Mouse (Mus musculus): ENCODE data around the gene Qsox2. TPM values are rescaled to one million over a fixed set of nuclear protein-coding genes. Genes with fewer than 3 reads are reported as not detected.

Gene Qsox2
- polyA plus RNA-seq, 1 experiment from 2014 or later = 13.8 TPM

GRCm38 (mm10) chr2:26252514-26253206, 15.3 kb upstream of the Qsox2 start:
- Histone ChIP-seq H3K4me1 (replicated peaks) (no peaks in the 10 kb centered on the region), H3K36me3 (no peaks in the 10 kb centered on the region), H3K27me3 (no peaks in the 10 kb centered on the region), H3K4me3 (no peak overlapping the region), H3K9me3 (no peaks in the 10 kb centered on the region), H3K4me2 (no peak overlapping the region), H3K27ac (replicated peaks) (no peak overlapping the region), H3K9ac (no peak overlapping the region)
- no peak for ATAC-seq (ENCODE audit: low read depth)
- 59% methylated on average over 8 of the region's 8 CpGs for WGBS

GRCm38 (mm10) chr2:26247531-26247930, 10.2 kb upstream of the Qsox2 start:
- H3K27ac ChIP-seq (replicated peaks) = no peak overlapping the region
- H3K4me2 ChIP-seq = no peak overlapping the region
- no peaks in the 10 kb centered on the region for H3K27me3 ChIP-seq
- H3K36me3 ChIP-seq = no peaks in the 10 kb centered on the region
- no peak for ATAC-seq (ENCODE audit: low read depth)
- WGBS = 83% methylated on average over 3 of the region's 3 CpGs
- H3K4me1 ChIP-seq (replicated peaks) = no peaks in the 10 kb centered on the region
- no peak overlapping the region for H3K9ac ChIP-seq
- H3K4me3 ChIP-seq = no peak overlapping the region
- H3K9me3 ChIP-seq = no peaks in the 10 kb centered on the region

GRCm38 (mm10) chr2:26240841-26241240, 3.5 kb upstream of the Qsox2 start:
- Histone ChIP-seq H3K9ac (no peak overlapping the region), H3K4me3 (no peak overlapping the region), H3K4me1 (replicated peaks) (peaks cover 28% of the 10 kb centered on the region), H3K36me3 (no peaks in the 10 kb centered on the region), H3K4me2 (no peak overlapping the region), H3K27ac (replicated peaks) (0 out of 2 replicates have a peak overlapping the region, but pooled peaks have one; percentile 13), H3K9me3 (no peaks in the 10 kb centered on the region), H3K27me3 (no peaks in the 10 kb centered on the region)
- ATAC-seq (ENCODE audit: low read depth) = no peak
- WGBS = 33% methylated on average over 3 of the region's 3 CpGs

GRCm38 (mm10) chr2:26240330-26240729, 3.0 kb upstream of the Qsox2 start:
- H3K27me3 ChIP-seq = no peaks in the 10 kb centered on the region
- H3K27ac ChIP-seq (replicated peaks) = no peak overlapping the region
- H3K9me3 ChIP-seq = no peaks in the 10 kb centered on the region
- WGBS = 34% methylated on average over 9 of the region's 9 CpGs
- H3K9ac ChIP-seq = no peak overlapping the region
- H3K36me3 ChIP-seq = no peaks in the 10 kb centered on the region
- no peak for ATAC-seq (ENCODE audit: low read depth)
- no peak overlapping the region for H3K4me2 ChIP-seq
- H3K4me1 ChIP-seq (replicated peaks) = peaks cover 32% of the 10 kb centered on the region
- H3K4me3 ChIP-seq = no peak overlapping the region

- under 1% methylated on average over 50 of the region's 51 CpGs for WGBS
- Histone ChIP-seq H3K36me3 (no peaks in the 10 kb centered on the region), H3K27me3 (no peaks in the 10 kb centered on the region), H3K4me3 (peak overlapping the region; percentile 68), H3K4me2 (peak overlapping the region; percentile 84), H3K9me3 (no peaks in the 10 kb centered on the region), H3K9ac (peak overlapping the region; percentile 86), H3K4me1 (replicated peaks) (peaks cover 42% of the 10 kb centered on the region), H3K27ac (replicated peaks) (peak overlapping the region; percentile 81)
- ATAC-seq (ENCODE audit: low read depth) = peak; percentile 64
Measured at GRCm38 (mm10) chr2:26236681-26237289, 540 bp downstream of the Qsox2 start.

GRCm38 (mm10) chr2:26234771-26235170, 2.6 kb downstream of the Qsox2 start:
- H3K36me3 ChIP-seq = no peaks in the 10 kb centered on the region
- H3K27me3 ChIP-seq = no peaks in the 10 kb centered on the region
- peaks cover 28% of the 10 kb centered on the region for H3K4me1 ChIP-seq (replicated peaks)
- no peak overlapping the region for H3K27ac ChIP-seq (replicated peaks)
- no peaks in the 10 kb centered on the region for H3K9me3 ChIP-seq
- no peak overlapping the region for H3K9ac ChIP-seq
- no peak overlapping the region for H3K4me2 ChIP-seq
- 83% methylated on average over 2 of the region's 2 CpGs for WGBS
- ATAC-seq (ENCODE audit: low read depth) = no peak
- H3K4me3 ChIP-seq = no peak overlapping the region

- Histone ChIP-seq H3K36me3 (no peaks in the 10 kb centered on the region), H3K4me2 (no peak overlapping the region), H3K4me3 (no peak overlapping the region), H3K4me1 (replicated peaks) (peaks cover 23% of the 10 kb centered on the region), H3K9ac (no peak overlapping the region), H3K27ac (replicated peaks) (no peak overlapping the region), H3K9me3 (no peaks in the 10 kb centered on the region), H3K27me3 (no peaks in the 10 kb centered on the region)
- WGBS = 74% methylated on average over 5 of the region's 5 CpGs
- ATAC-seq (ENCODE audit: low read depth) = no peak
Measured at GRCm38 (mm10) chr2:26234253-26234652, 3.1 kb downstream of the Qsox2 start.

GRCm38 (mm10) chr2:26231366-26231765, 6.0 kb downstream of the Qsox2 start:
- peaks cover 19% of the 10 kb centered on the region for H3K4me1 ChIP-seq (replicated peaks)
- no peak overlapping the region for H3K4me2 ChIP-seq
- no peaks in the 10 kb centered on the region for H3K27me3 ChIP-seq
- no peak overlapping the region for H3K27ac ChIP-seq (replicated peaks)
- no peak overlapping the region for H3K4me3 ChIP-seq
- H3K9ac ChIP-seq = no peak overlapping the region
- no peaks in the 10 kb centered on the region for H3K9me3 ChIP-seq
- ATAC-seq (ENCODE audit: low read depth) = no peak
- H3K36me3 ChIP-seq = peaks cover 8% of the 10 kb centered on the region
- WGBS = 80% methylated on average over 3 of the region's 3 CpGs

GRCm38 (mm10) chr2:26230253-26230652, 7.1 kb downstream of the Qsox2 start:
- H3K4me3 ChIP-seq = no peak overlapping the region
- no peak overlapping the region for H3K27ac ChIP-seq (replicated peaks)
- H3K27me3 ChIP-seq = no peaks in the 10 kb centered on the region
- H3K36me3 ChIP-seq = peaks cover 15% of the 10 kb centered on the region
- WGBS = 75% methylated on average over 4 of the region's 4 CpGs
- H3K4me1 ChIP-seq (replicated peaks) = peaks cover 9% of the 10 kb centered on the region
- ATAC-seq (ENCODE audit: low read depth) = no peak
- no peak overlapping the region for H3K9ac ChIP-seq
- no peaks in the 10 kb centered on the region for H3K9me3 ChIP-seq
- H3K4me2 ChIP-seq = no peak overlapping the region

GRCm38 (mm10) chr2:26227788-26228187, 9.5 kb downstream of the Qsox2 start:
- 59% methylated on average over 1 of the region's 1 CpGs for WGBS

GRCm38 (mm10) chr2:26225242-26225641, 12.1 kb downstream of the Qsox2 start:
- ATAC-seq (ENCODE audit: low read depth) = no peak
- H3K4me1 ChIP-seq (replicated peaks) = no peaks in the 10 kb centered on the region
- 84% methylated on average over 4 of the region's 4 CpGs for WGBS
- no peak overlapping the region for H3K9ac ChIP-seq
- H3K27ac ChIP-seq (replicated peaks) = no peak overlapping the region
- no peak overlapping the region for H3K4me2 ChIP-seq
- no peaks in the 10 kb centered on the region for H3K27me3 ChIP-seq
- H3K4me3 ChIP-seq = no peak overlapping the region
- H3K36me3 ChIP-seq = peaks cover 62% of the 10 kb centered on the region
- H3K9me3 ChIP-seq = no peaks in the 10 kb centered on the region

More at GRCm38 (mm10) chr2:26227788-26228187, 9.5 kb downstream of the Qsox2 start:
- no peak overlapping the region for H3K27ac ChIP-seq (replicated peaks)
- no peaks in the 10 kb centered on the region for H3K27me3 ChIP-seq
- peak; percentile 72; the same call in 1 of the 2 replicates for ATAC-seq (ENCODE audit: low read depth)
- H3K9me3 ChIP-seq = no peaks in the 10 kb centered on the region
- H3K4me3 ChIP-seq = no peak overlapping the region
- H3K4me2 ChIP-seq = no peak overlapping the region
- H3K4me1 ChIP-seq (replicated peaks) = no peaks in the 10 kb centered on the region
- peak overlapping the region; percentile 38; the same call in 1 of the 2 replicates for H3K9ac ChIP-seq
- H3K36me3 ChIP-seq = peaks cover 36% of the 10 kb centered on the region

GRCm38 (mm10) chr2:26223961-26224360, 13.4 kb downstream of the Qsox2 start:
- H3K9ac ChIP-seq = no peak overlapping the region
- H3K4me1 ChIP-seq (replicated peaks) = no peaks in the 10 kb centered on the region
- H3K9me3 ChIP-seq = no peaks in the 10 kb centered on the region
- H3K27ac ChIP-seq (replicated peaks) = no peak overlapping the region
- no peak for ATAC-seq (ENCODE audit: low read depth)
- no peak overlapping the region for H3K4me2 ChIP-seq
- peaks cover 73% of the 10 kb centered on the region for H3K36me3 ChIP-seq
- no peak overlapping the region for H3K4me3 ChIP-seq
- 90% methylated on average over 3 of the region's 3 CpGs for WGBS
- H3K27me3 ChIP-seq = no peaks in the 10 kb centered on the region

Data from neural tube, embryonic 13.5 days (tissue).